Mouse (Mus musculus) brain, embryonic 14.5 days (tissue): ENCODE measurements around the gene Sec14l1.

Source experiments
- CTCF ChIP-seq: fragments of 200-500 bp; IDR thresholded peaks from 2 replicates; pipeline ENCODE4 v1.5.1; 2012; ENCODE audit warnings: inconsistent platforms, mild to moderate bottlenecking, moderate library complexity, borderline replicate concordance; ENCODE audit not compliant: insufficient read depth, insufficient read length; ENCODE audit errors: extremely low read depth
- POLR2A ChIP-seq: fragments of 200-500 bp; IDR thresholded peaks from 2 replicates; pipeline ENCODE4 v1.6.1; 2012; ENCODE audit warnings: mild to moderate bottlenecking, inconsistent platforms, borderline replicate concordance; ENCODE audit not compliant: poor library complexity, insufficient read depth, insufficient read length, severe bottlenecking; ENCODE audit errors: extremely low read depth

DNA sequence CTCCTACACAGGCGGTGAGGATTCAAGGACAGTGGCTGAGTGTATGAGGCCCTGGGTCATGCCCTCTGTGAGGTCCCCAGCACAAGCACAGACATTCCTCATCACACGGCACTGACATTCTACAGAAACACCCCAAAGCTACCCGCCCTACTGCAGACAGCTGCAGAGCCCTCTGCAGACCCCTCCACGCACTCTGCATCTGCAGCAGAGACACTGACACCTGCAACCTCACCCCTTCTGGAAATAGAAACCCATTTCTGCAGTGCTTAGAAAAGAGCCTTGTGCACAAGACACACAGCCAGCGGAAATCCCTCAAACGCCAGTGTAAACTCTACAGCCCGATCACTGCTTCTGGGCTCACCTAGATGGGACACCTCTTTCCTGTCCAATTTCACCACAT lies 44.3 kb upstream of the Sec14l1 start:
- TF ChIP-seq CTCF (no peak), POLR2A (no peak)
